ENCODE assay signal across 21 mouse cellular contexts in genomic region chr11:119846608-119847007, GRCm38 (mm10).
"Had no signal": no experiment of that assay in that cellular context is flagged by ENCODE, and none has a peak within 500 bp of the region (broad histone marks: within the 10 kb centered on the region; RNA-seq: fewer than 3 reads in every experiment).

No protein-coding gene starts in this region.

- DNase-seq: kidney, adult 8-10 months; kidney, postnatal 10 days; kidney, postnatal 36 days; liver; lung, adult 18-20 months; lung, postnatal 10 days; right cerebral cortex, adult 18-20 months; right cerebral cortex, postnatal 14 days; right cerebral cortex, postnatal 4 days had no signal

- H3K27ac ChIP-seq: kidney, embryonic 15.5 days; limb, embryonic 10.5 days; limb, embryonic 13.5 days; liver, embryonic 12.5 days; liver, embryonic 15.5 days; lung, embryonic 15.5 days; midbrain, embryonic 10.5 days; midbrain, embryonic 13.5 days; neural tube, embryonic 12.5 days; neural tube, embryonic 15.5 days; stomach, postnatal 0 days had no signal

- H3K4me1 ChIP-seq: kidney, embryonic 15.5 days; limb, embryonic 10.5 days; limb, embryonic 13.5 days; liver, embryonic 15.5 days; lung, embryonic 15.5 days; midbrain, embryonic 10.5 days; midbrain, embryonic 13.5 days; neural tube, embryonic 12.5 days; neural tube, embryonic 15.5 days had no signal

- H3K9me3 ChIP-seq: kidney, embryonic 15.5 days; limb, embryonic 10.5 days; limb, embryonic 13.5 days; liver, embryonic 12.5 days; liver, embryonic 15.5 days; lung, embryonic 15.5 days; megakaryocyte, embryonic 14.5 days; midbrain, embryonic 10.5 days; midbrain, embryonic 13.5 days; neural tube, embryonic 12.5 days; neural tube, embryonic 15.5 days had no signal

- ATAC-seq: liver, embryonic 12.5 days; midbrain, embryonic 13.5 days had no signal

- H3K27me3 ChIP-seq: kidney, embryonic 15.5 days; limb, embryonic 13.5 days; liver, embryonic 12.5 days; liver, embryonic 15.5 days; lung, embryonic 15.5 days; megakaryocyte, embryonic 14.5 days; midbrain, embryonic 13.5 days; neural tube, embryonic 12.5 days; neural tube, embryonic 15.5 days had no signal

- H3K9ac ChIP-seq: kidney, embryonic 15.5 days; limb, embryonic 13.5 days; liver, embryonic 12.5 days; liver, embryonic 15.5 days; lung, embryonic 15.5 days; midbrain, embryonic 13.5 days; neural tube, embryonic 12.5 days; neural tube, embryonic 15.5 days had no signal

- H3K4me2 ChIP-seq: kidney, embryonic 15.5 days; limb, embryonic 13.5 days; liver, embryonic 12.5 days; liver, embryonic 15.5 days; lung, embryonic 15.5 days; midbrain, embryonic 13.5 days; neural tube, embryonic 12.5 days; neural tube, embryonic 15.5 days had no signal

- H3K4me3 ChIP-seq: kidney, embryonic 15.5 days; limb, embryonic 10.5 days; limb, embryonic 13.5 days; liver, embryonic 12.5 days; liver, embryonic 15.5 days; lung, embryonic 15.5 days; megakaryocyte, embryonic 14.5 days; midbrain, embryonic 10.5 days; midbrain, embryonic 13.5 days; neural tube, embryonic 12.5 days; neural tube, embryonic 15.5 days had no signal
